Mouse (Mus musculus) kidney, postnatal 4 days (tissue): ENCODE results near the gene 4930524J08Rik.

Source experiments
- DNase-seq, 2 experiments: peaks; one replicate each; pipeline ENCODE4 v3.0.0; 2021; ENCODE audit warnings: mixed read lengths in 2 of 2

The 4930524J08Rik gene

DNA sequence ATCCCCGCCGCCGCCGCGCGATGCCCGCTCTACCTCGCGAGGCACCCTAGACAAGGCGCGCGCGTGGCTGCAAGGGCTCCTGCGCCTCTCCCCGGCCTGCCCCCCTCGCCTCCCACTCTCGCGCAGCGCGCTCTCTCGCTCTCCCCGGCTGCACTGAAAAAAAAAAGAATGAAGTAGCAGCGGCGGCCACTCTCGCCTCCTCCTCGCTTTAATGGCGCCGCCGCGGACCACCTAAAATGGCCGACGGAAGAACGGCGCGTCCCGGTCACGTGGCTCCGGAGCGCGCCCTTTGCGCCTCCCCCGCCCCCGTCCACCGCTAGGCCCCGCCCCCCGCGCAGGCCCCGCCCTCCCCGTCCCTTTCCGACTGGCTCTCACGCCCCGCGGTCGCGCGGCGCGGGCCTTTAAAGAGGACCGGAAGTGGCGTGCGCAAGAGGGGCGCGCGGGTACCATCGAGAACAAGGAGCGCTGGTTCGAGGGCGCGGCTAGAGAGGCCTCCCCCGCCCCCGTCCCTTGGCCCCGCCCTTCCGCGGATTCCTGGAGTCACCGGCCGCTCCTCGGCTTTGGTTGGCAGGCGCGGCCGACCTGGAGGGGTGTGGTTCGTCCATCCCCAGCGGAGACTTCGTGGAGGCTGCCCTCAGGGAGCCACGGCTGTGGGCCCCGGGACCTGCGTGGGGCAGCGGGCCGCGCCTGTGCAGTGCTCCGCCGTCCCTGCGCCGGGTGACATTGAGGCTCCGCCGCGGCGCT is at the start of gene 4930524J08Rik, which contains the start of gene Hnrnpd:
4930524J08Rik (plus strand) TSS at position 363 of the 744 bp plus-strand sequence.
Hnrnpd (minus strand) TSS at position 240 of the 744 bp plus-strand sequence.
- peak; percentile 93 to 97 for DNase-seq

DNA sequence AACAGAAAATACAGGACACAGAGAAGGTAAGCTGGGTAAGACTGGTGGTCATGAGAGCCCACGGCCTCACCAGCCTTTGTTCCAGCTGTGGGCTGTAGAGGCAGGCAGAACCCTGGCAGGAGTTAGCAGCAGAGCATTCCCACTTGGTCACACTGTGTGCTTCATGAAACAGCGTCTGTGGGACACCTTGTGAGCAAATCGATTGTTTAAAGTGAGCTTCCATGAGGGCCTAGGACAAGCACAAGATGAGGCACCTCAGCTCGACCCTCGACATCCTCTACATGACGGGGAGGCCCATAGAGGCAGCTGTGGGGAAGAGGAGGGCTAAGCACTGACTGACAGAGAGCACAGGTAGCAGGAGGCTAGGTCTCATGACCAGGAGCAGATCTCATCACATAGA is 47.0 kb upstream of the 4930524J08Rik start:
- no peak for DNase-seq

DNA sequence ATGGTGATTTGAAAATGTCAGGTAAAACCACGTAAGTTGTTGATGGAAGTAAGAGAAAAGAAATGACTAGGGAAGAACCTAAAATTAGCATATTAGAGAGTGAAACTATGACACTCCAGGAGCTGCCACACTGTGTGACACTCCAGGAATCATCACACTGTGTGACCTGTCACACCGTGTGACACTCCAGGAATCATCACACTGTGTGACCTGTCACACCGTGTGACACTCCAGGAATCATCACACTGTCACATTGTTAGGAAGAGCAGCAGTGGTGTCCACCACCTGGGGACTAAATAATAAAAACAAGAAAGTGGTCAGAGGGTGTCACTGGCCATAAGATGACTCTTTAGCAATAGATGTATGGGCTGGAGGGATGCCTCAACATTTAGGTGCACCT is 39.4 kb upstream of the 4930524J08Rik start:
- no peak for DNase-seq

DNA sequence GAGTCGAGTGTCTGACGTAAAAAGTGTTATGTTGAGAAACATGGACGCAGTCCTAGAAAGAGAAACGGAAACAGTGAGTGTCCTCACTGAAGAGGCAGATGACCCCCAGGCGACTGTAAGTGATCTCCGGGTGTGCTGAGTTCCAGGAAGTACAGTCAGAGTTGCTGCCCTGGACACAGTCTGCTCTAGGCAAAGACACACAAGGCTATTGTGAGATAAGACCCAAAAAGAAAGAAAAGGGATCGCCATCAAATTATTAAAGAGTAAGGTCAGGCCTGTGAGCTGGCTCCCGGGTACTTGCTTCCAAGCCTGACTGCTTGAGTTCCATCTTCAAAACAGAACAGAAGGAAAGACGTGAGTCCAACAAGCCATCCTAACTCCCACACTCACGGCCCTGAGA is 37.6 kb upstream of the 4930524J08Rik start:
- no peak for DNase-seq

DNA sequence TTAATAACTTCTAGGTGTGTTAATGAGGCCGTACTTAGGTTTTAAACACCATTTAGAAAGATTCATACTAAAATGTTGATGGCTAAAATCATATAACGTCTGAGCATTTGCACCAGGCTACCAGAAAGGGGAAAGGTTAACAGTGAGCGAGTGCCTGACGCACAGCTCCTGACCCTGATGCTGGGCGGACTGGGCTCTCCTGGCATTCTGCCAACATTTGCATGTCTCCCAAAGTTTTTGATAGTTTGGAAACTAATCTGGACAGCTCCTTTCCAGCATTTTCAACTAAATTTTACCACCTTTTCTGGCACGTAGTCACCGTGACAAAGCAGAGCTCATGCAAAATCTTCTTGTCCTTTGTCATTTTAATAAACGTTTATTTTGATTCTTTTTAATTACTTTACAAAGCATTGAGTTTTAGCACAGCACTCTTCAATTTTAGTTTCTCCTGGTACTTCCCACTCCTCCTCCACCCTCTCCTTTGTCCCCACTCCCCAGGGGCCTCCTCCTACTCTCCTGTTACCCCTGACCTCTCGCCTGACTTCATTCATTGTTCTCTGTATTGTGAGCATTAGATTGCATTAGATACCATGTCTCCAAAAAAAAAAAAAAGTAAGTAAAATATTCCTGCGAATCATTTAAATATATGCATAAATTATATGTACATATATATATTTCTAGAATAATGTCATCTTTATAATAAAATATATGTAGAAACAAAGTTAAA is 36.9 kb upstream of the 4930524J08Rik start:
- DNase-seq: peak in 1 of 2 experiments; percentile 16

DNA sequence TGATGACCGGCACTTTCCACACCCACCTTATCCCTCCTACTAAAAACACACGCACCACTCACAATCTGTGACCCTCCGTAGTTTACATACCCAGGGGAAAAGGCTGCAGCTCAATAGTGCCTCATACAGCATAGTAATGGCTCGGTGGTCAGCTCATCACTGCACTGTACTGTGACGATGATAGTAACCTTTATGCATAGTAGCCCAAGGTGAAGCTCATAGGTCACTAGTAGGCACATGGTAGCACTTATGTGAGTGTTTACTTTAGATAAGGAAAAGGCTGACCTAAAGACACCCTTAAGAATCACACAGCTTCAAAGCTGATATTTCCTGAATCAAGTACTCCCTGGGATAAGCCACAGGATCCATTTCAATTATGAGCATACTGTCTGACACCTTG is 26.3 kb upstream of the 4930524J08Rik start:
- no peak for DNase-seq

DNA sequence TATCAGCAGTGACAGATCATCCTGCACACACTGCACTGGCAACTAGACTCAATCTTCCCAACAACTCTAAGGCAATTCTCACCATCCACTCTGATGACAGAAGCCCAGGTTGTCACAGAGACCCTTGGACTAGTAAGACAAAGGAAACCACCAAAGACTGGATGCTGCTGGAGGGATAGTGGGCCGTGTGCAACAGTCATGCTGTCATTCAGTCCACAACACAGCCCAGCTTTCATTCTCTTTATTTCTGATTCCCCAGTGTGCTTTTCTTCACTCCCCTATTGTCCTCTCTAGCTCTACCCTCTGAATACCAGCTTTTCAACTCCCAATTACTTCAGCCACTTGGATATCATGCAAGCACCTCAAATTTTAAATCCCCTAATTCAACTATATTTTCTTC is 25.0 kb upstream of the 4930524J08Rik start:
- DNase-seq: no peak

DNA sequence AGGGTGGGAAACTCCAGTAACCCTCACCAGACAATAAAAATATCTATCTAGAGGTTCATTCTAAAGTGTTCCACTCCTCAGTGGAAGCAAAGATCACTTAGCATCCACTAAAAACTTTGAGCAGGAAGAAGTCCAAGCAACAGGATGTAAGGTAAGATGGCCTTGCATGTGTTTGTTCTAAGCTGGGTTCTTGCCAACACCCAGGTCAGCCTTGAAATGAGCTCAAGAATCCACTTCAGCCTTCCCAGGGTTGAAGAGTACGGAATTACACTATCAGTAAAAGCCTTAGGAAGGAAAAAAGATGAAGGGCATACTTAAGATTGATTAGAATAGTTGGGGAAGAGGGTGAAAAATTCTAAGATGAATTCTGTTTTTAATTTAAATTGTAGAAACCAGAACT is 20.2 kb upstream of the 4930524J08Rik start:
- no peak for DNase-seq

DNA sequence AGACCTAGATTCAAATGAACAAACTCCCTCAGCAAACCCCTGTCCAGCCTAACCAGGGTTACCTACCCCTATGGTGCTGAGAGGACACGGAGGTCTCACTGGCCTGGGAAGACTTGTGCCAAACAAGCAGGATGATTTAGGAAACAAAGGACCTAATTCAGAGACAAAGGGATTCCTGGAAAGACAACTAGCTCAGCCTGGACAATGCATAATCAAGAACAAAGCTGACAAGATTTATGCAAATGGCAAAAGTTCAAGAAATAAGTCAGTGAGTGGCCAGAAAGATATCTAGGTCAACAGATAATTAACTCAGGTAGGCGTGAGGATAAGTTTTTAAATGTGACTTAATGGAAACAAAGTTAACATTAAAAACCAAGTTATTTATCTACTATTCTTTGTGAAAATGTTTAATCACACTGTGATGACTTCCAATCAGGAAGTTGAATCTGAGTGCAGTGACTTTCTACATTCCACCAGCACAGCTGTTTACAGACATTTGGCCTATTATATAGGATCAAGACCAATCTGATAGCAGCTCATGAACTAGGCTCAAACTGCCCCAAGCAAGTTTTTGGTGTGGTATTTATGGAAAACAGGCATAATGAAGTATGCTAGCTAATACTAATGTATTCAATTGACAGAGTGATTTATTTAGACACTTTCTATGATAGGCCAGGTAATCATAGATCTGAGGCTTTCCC is 19.5 kb upstream of the 4930524J08Rik start:
- DNase-seq: no peak

DNA sequence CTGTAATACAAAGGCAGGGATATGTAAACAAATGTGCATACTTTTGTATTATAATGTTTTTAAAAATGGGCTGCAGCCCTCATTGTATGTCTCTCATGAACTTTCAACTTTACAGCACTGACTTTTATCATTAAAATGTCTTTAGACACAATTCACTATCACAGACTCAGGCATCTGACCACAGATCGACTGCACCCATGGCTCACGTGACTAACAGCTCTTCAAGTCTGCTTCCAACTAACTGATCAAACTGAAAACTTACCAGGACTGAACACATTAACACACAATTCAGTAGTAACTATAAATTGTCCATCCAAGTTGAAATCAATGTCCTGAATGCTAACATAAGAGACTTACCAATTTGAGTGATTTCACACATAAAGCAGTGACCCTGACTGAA is 18.9 kb upstream of the 4930524J08Rik start:
- no peak for DNase-seq

DNA sequence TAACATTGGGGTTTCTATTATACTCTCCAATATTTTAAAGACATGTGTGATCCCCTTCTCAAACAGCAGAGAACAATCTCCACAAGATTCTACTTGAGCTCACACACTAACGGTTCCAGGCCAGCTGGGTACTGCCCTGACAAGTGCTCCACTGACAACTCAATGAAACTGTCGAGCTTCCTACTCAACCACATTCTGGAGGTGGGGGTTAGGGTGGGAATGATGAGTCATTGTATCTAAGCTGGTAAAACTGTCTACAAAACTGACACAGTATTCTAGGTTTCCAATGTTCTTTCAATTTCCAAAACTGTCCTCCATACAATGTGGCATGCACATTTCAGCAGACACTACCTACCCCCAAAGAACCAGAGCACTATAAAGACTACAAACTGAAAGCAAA is 4.9 kb upstream of the 4930524J08Rik start:
- no peak for DNase-seq

DNA sequence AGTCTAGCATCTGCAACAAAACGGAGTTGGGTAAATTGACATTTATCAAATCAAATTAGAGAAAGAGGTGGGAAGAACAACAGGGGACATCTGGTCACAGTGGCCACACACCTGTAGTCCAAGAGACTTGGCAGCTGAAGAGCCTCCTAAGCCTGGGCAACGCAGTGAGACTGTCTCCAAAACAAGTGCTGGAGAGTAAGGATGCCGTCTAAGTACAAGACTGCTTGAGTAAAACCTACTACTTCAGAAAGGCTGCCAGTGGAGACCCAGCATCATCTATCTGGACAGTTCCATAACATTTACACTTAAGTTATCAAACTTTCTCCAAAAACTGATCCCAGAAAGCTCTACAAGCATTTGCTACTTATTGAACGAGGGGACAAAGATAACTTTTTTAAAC is 3.8 kb upstream of the 4930524J08Rik start:
- no peak for DNase-seq

DNA sequence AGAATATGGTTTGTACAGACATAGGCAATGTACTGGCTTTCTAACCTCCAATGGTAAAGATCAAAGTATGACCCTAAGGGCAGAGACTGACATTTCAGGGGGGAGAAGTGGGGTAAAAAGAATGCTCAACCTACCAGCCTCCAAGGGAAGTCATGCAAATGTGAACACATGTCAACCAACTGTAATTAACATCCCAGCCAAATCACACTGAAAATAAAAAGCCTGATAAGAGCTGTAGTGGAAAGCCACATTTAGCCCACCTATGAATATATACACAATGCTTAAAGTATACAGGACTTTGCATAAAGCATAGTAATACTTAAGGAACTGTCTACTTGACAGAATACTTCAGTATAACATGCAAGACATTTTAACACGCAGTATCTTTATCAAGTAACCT is 3.1 kb upstream of the 4930524J08Rik start:
- no peak for DNase-seq

DNA sequence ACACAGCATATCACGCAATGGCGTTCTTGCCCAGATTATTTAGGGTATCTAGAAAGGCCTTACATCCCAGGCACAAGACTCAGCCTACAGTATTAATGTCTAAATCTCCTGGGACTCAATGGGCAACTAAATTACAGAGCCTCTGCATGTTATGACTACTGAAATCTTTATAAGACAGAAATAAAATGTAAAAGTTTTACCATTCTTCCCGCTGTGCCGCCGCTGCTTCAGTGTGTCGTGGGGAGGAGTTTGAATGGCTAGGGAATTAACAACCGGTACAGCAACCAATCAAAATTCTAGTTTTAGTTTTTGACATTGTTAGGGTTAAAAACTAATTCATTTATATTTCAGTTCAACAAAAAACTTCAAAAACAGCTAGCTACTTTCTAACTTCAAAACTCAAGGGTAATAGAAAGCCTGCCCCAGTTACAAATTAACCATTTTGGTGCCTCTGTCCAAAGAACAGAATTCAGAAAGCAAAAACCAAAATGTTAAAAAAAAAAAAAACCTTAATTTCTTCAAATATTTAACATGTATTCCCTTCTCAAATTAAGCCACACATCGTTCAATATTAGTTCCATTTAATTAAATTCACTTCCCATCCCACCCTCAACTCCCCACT is 2.4 kb upstream of the 4930524J08Rik start:
- no peak for DNase-seq

DNA sequence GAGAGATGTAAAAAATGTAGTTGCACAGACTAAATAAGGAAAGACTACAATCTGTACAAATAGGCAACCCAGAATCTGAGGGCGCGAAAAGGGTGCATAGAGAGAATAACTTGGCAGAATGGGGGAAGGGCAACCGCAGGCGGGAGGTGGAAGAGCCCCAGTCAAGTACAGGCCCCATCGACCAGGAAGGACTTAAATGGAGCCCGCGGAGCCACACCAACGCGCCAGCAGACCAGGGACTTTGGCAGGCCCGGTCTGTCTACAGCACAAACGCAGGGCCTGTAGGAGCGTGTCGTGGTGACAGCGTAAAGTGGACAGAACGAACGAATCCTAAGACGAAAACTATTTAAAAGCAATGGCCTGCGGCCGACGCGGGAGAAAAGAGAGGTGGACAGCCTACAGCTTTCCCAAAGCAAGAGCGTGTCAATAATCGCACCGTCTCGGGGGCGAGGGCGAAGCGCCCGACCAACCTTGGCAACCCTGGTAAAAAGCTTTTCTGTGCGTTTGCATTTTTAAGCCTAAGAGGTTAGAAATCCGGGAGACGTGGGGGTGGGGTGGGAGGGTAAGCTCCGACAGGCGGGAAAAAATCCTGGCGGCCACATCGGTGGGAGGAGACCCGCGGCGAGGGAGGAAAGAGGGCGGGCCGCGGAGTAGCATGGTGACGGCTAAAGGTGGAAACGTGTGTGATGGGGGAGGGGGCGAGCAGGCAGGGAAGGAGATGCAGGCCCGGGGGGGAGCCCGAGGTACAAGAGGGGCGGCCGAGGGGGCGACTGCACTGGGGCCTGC is 1.2 kb upstream of the 4930524J08Rik start:
- peak; percentile 87 to 93 for DNase-seq

DNA sequence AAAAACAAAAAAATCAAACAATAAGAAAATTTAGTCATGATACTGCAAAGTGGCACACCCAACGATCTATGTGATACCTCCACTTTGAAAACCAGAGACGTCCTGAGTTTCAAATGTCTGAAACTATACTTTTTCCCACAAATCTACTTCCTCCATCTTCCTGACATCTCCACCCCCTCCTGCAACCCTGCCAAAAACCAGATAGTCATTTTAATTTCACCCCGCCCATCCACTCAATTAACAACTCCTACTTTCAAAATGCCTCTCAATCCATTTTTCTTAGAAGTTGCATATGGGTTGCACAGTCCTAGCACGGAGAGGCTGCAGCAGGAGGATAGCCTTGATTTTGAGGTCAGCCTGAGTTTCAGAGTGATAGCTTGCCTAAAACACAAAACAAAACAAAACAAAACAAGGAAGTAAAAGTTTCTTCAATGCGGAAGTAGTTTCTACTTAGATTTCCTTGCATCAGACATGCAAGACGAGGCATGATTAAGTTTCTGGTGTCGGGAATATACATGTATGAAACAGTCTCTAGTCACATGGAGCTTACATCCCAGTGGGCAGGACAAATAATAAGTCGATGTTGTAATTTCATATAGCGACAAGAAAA is 4.7 kb downstream of the 4930524J08Rik start:
- DNase-seq: no peak

DNA sequence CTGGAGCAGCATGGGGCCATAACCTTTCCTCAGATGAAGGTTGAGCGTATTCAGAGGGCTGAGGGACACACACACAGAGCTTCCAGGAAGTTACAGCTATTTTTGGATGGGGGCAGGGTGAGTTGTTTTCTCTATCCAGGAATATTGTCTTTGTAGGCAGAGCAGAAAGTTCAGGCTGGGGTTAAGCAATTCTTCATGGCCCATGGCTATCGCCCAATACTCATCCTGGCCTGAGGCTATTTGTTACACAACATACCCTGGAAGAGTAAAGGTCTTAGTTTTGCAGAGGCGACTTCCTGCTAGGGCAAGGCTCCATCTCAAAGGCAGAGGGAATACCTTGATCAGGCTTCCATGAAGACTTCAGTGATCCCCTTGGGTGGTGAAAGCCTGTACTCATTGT is 15.3 kb downstream of the 4930524J08Rik start:
- no peak for DNase-seq

DNA sequence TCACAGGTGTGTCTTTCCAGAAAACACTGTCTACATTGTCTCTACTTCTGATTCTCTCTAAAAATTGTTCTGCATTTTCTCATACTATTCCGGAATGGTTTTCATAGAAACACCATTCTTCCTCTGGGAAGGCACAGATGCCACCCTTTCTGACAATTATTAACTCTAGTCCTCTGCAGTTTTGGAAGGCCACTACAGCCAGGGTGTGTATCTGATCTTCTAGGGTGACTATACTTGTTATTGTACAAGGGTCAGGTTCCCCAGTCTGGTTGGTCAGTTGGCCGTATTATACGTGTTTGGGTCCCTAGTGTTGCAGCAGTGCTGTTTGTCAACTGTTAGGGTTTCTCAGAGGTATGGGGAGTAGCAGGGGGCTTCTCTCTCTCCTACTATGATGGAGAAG is 15.8 kb downstream of the 4930524J08Rik start:
- DNase-seq: no peak

DNA sequence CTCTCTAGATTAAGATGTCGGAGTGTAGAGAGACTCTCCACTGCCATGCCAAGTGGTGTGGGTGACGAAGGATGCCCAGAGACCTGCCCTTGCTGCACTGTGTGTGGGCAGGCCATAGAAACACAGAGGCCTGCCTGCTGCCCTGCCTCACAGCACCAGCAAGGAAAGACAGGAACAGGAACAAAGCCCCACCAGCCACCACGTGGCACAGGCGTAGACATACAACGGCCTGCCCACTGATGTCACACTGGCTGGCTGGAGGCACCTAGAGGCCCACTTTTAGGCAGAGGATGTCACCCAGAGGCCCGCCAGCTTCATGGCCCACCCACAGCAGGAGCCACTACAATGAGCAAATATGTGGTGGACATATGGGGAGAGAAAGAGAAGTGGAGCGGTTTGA is 21.2 kb downstream of the 4930524J08Rik start:
- DNase-seq: no peak

DNA sequence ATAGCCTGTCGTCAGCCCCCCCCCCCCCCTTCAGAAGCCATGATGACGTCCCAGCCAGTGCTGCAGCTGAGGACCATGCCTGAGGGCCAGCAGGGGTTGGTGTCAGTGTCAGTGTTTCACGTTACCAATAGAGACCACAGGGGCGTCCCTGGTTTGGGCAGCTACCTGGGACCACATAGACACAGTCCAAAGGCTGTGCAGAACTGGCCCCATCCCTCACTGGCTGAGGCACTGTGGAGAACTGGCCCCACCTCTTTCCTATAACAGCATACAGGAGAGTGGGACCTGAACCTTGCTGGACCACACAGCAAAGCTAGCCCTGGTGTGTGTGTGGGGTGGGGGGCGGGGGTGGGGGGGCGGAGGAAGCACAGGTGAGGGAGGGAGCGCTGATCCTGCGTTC is 21.6 kb downstream of the 4930524J08Rik start:
- DNase-seq: no peak

DNA sequence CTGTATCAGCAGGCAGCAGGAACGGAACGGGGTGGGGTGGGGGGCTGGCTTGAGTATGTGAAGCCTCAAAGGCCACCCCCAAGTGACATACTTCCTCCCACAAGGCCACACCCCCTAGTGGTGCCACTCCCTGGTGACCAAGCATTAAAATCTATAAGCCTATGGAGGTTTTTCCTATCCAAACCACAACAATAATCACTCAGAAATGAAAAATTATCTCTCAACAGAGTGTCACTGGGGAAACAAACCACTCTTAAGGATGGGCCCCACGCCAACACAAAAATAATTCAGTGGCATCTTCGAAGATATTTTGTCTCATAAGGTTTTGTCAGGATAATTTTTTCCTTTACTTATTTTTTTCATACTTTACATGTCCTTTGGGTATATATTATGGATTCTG is 25.0 kb downstream of the 4930524J08Rik start:
- DNase-seq: no peak

DNA sequence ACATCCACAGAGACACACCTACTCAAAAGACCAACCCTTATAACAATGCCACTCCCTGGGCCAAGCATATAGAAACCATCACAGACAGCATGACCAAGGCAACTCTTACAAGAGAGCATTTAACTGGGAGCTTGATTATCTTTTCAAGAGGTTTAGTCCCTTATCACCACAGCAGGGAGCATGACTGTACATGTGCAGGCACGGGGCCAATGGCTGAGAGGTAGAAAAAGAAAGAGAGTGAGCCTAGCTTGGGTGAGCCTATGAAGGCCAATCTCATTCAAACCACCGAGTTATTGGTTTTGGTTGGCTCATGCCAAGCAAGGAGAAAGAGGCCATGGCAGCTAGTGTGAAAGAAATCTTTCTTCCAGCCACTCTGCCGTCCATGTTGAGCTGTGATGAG is 26.6 kb downstream of the 4930524J08Rik start:
- DNase-seq: no peak
